Mouse (Mus musculus): Measurements from ENCODE around the gene Adarb1.

DNA sequence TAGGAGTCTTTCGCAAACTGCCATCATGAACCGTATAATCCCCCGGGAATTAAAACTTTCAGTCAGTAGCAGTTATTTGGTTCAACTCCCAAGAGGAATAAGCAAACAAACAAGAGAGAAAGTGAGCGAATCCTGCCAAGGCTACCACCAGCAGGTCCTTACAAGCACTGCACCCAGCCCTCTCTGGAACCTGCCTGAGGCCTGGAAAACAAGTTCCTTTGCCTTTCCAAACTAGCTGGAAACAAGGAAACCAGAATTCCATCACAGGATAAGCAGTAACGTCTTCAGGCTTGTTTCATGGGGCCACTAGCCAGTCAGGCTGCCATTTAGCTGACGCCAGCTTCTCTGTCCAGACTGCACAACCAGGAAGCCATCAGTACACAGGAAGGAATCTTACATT is 37.4 kb downstream of the Adarb1 start:
- TF ChIP-seq CTCF (IDR thresholded peaks at IDR 0.05; ENCODE audit: control insufficient read depth, insufficient read depth, insufficient replicate concordance, low read depth, low read length) (no peak), POLR2A (IDR thresholded peaks at IDR 0.05; ENCODE audit: control insufficient read depth, low read depth, low read length) (no peak)

All from testis, adult 2 months (tissue).